Mouse (Mus musculus): ENCODE measurements around the gene Ciapin1.

- TF ChIP-seq POLR2A (IDR thresholded peaks at IDR 0.05; ENCODE audit: low read depth, low read length) (no peak), CTCF (IDR thresholded peaks at IDR 0.05; ENCODE audit: extremely low read depth, insufficient read length, insufficient replicate concordance, low read depth, low read length) (no peak)
Observed at GRCm38 (mm10) chr8:94875871-94876150, 37.7 kb upstream of the Ciapin1 start.
